Mouse (Mus musculus) E14TG2a.4 (cell line): ENCODE measurements at regions not wholly inside any gene's neighbourhood (a gene's known extent, or its start where the extent isn't known, plus 50 kb on each side); places are given as distances from the start of the nearest gene placed in this dataset.

Source experiments
- CTCF ChIP-seq: conservative IDR thresholded peaks from 2 replicates; pipeline ENCODE4 v1.5.1; 2014; ENCODE audit warnings: low read length
- NANOG ChIP-seq: IDR thresholded peaks from 2 replicates; pipeline ENCODE4 v1.6.1; 2014; ENCODE audit warnings: borderline replicate concordance, low read length, mixed read lengths

- TF ChIP-seq CTCF (no peak), NANOG (no peak)
Measured at GRCm38 (mm10) chr19:19885933-19886710, 504.6 kb downstream of the Anxa1 start.
